Mouse (Mus musculus): ENCODE results near the gene Meis2.

The Meis2 gene

GRCm38 (mm10) chr2:115993877-115994276 lies 71.8 kb downstream of the Meis2 start:
- DNase-seq = no peak

GRCm38 (mm10) chr2:115989249-115989648 lies 76.4 kb downstream of the Meis2 start:
- DNase-seq = no peak

- no peak for DNase-seq
Observed at GRCm38 (mm10) chr2:115988448-115988847, 77.2 kb downstream of the Meis2 start.

GRCm38 (mm10) chr2:115984952-115985351 lies 80.7 kb downstream of the Meis2 start:
- no peak for DNase-seq

GRCm38 (mm10) chr2:115984487-115984886 lies 81.2 kb downstream of the Meis2 start:
- no peak for DNase-seq

GRCm38 (mm10) chr2:115980490-115980889 lies 85.1 kb downstream of the Meis2 start:
- no peak for DNase-seq

GRCm38 (mm10) chr2:115979683-115980476 lies 85.8 kb downstream of the Meis2 start:
- no peak for DNase-seq

GRCm38 (mm10) chr2:115978666-115979065 lies 87.0 kb downstream of the Meis2 start:
- no peak for DNase-seq

- DNase-seq = no peak
Observed at GRCm38 (mm10) chr2:115971296-115971805, 94.3 kb downstream of the Meis2 start.

- DNase-seq = no peak
Observed at GRCm38 (mm10) chr2:115970091-115970820, 95.4 kb downstream of the Meis2 start.

GRCm38 (mm10) chr2:115969201-115969600 lies 96.4 kb downstream of the Meis2 start:
- no peak for DNase-seq

- DNase-seq = no peak
Observed at GRCm38 (mm10) chr2:115964911-115965310, 100.7 kb downstream of the Meis2 start.

- DNase-seq = no peak
Observed at GRCm38 (mm10) chr2:115963293-115963835, 102.3 kb downstream of the Meis2 start.

- no peak for DNase-seq
Observed at GRCm38 (mm10) chr2:115962728-115963127, 102.9 kb downstream of the Meis2 start.

GRCm38 (mm10) chr2:115962113-115962512 lies 103.5 kb downstream of the Meis2 start:
- no peak for DNase-seq

GRCm38 (mm10) chr2:115960615-115961014 lies 105.0 kb downstream of the Meis2 start:
- DNase-seq = no peak

- no peak for DNase-seq
Observed at GRCm38 (mm10) chr2:115956786-115957185, 108.9 kb downstream of the Meis2 start.

- no peak for DNase-seq
Observed at GRCm38 (mm10) chr2:115950645-115951044, 115.0 kb downstream of the Meis2 start.

- DNase-seq = no peak
Observed at GRCm38 (mm10) chr2:115948630-115949426, 116.8 kb downstream of the Meis2 start.

- DNase-seq = no peak
Observed at GRCm38 (mm10) chr2:115947714-115948226, 117.9 kb downstream of the Meis2 start.

- no peak for DNase-seq
Observed at GRCm38 (mm10) chr2:115943044-115943443, 122.6 kb downstream of the Meis2 start.

GRCm38 (mm10) chr2:115939849-115940248 lies 125.8 kb downstream of the Meis2 start:
- DNase-seq = no peak
